Mouse (Mus musculus) kidney, embryonic 14.5 days (tissue): Measurements from ENCODE around the gene Rb1. TPM values are rescaled to one million over a fixed set of nuclear protein-coding genes. Genes with fewer than 3 reads are reported as not detected.
A peak's percentile ranks its signal among the peaks of the same experiment; 100 is the strongest.

Source experiments
- ATAC-seq: fragments of 200-750 bp; cut with Nextera tagmentation; 2 replicates; pipeline ENCODE4 v1.8.0; 2017; ENCODE audit warnings: moderate number of reproducible peaks, mild to moderate bottlenecking, moderate TSS enrichment, moderate library complexity; ENCODE audit not compliant: low FRiP score, low TSS enrichment
- H3K27ac ChIP-seq: fragments of 300-500 bp; sonication (generic); 2 replicates; pipeline ENCODE4 v1.5.1; 2014; ENCODE audit warnings: low read depth, mild to moderate bottlenecking, low read length, moderate library complexity, mixed read lengths
- H3K27me3 ChIP-seq: fragments of 300-500 bp; sonication (generic); 2 replicates; pipeline ENCODE4 v1.6.1; 2014; ENCODE audit warnings: mild to moderate bottlenecking, low read length; ENCODE audit not compliant: control insufficient read depth, insufficient read depth
- H3K36me3 ChIP-seq: fragments of 300-500 bp; sonication (generic); 2 replicates; pipeline ENCODE4 v1.6.1; 2014; ENCODE audit warnings: low read length, mixed read lengths; ENCODE audit not compliant: control insufficient read depth, insufficient read depth
- H3K4me1 ChIP-seq: fragments of 300-500 bp; sonication (generic); 2 replicates; pipeline ENCODE4 v1.6.1; 2014; ENCODE audit warnings: low read length, mixed read lengths; ENCODE audit not compliant: control insufficient read depth, insufficient read depth
- H3K4me2 ChIP-seq: fragments of 300-500 bp; sonication (generic); replicated peaks from 2 replicates; pipeline ENCODE4 v1.6.1; 2014; ENCODE audit warnings: low read depth, mild to moderate bottlenecking, low read length
- H3K4me3 ChIP-seq: fragments of 300-500 bp; sonication (generic); 2 replicates; pipeline ENCODE4 v1.5.1; 2014; ENCODE audit warnings: mild to moderate bottlenecking, low read length
- H3K9ac ChIP-seq: fragments of 300-500 bp; sonication (generic); 2 replicates; pipeline ENCODE4 v1.6.1; 2014; ENCODE audit warnings: low read depth, mild to moderate bottlenecking, low read length, moderate library complexity
- H3K9me3 ChIP-seq: fragments of 300-500 bp; sonication (generic); 2 replicates; pipeline ENCODE4 v1.6.1; 2016; ENCODE audit warnings: low read length; ENCODE audit not compliant: control insufficient read depth
- WGBS: fragments of 180-500 bp; shearing (Covaris S2); extraction: QIAGEN DNeasy Blood & Tissue Kit; methylation state at CpG from one replicate; pipeline ENCODE4 v1.1.7; 2014; 5-methylcytosine and 5-hydroxymethylcytosine counted together
- polyA plus RNA-seq: library from polyadenylated mRNA; unstranded; fragments of >200 nt; fragmentation: Nextera tagmentation; extraction: Ambion mirVana; gene quantifications from 2 replicates; pipeline ENCODE4 v1.2.1, GENCODE M21; 2014

Rb1 gene
- polyA plus RNA-seq, 1 experiment from 2014 or later: 29.9 TPM

GRCm38 (mm10) chr14:73266166-73266565, 59.5 kb downstream of the Rb1 start:
- no peak overlapping the region for H3K27ac ChIP-seq
- no peak overlapping the region for H3K4me3 ChIP-seq
- H3K36me3 ChIP-seq: no peaks in the 10 kb centered on the region; the same call in 1 of the 2 replicates
- H3K27me3 ChIP-seq: no peaks in the 10 kb centered on the region
- ATAC-seq: no peak
- 80% methylated on average over 3 of the region's 3 CpGs for WGBS
- no peak overlapping the region for H3K4me2 ChIP-seq
- H3K4me1 ChIP-seq: no peaks in the 10 kb centered on the region
- H3K9ac ChIP-seq: no peak overlapping the region
- H3K9me3 ChIP-seq: peaks cover 5% of the 10 kb centered on the region; the same call in 1 of the 2 replicates

- Histone ChIP-seq H3K27me3 (no peaks in the 10 kb centered on the region), H3K4me2 (no peak overlapping the region), H3K27ac (no peak overlapping the region), H3K9me3 (peaks cover 5% of the 10 kb centered on the region; the same call in 1 of the 2 replicates), H3K9ac (no peak overlapping the region), H3K36me3 (no peaks in the 10 kb centered on the region; the same call in 1 of the 2 replicates), H3K4me3 (no peak overlapping the region), H3K4me1 (no peaks in the 10 kb centered on the region)
- no peak for ATAC-seq
- WGBS: 88% methylated on average over 9 of the region's 9 CpGs
These were observed 63.4 kb downstream of the Rb1 start for GRCm38 (mm10) chr14:73262210-73262609.

- 62% methylated on average over 4 of the region's 4 CpGs for WGBS
- Histone ChIP-seq H3K27ac (no peak overlapping the region), H3K4me3 (no peak overlapping the region), H3K9ac (no peak overlapping the region), H3K4me2 (no peak overlapping the region), H3K36me3 (no peaks in the 10 kb centered on the region), H3K27me3 (no peaks in the 10 kb centered on the region), H3K4me1 (no peaks in the 10 kb centered on the region), H3K9me3 (no peaks in the 10 kb centered on the region)
- ATAC-seq: no peak
These were observed 67.4 kb downstream of the Rb1 start for GRCm38 (mm10) chr14:73258181-73258580.

GRCm38 (mm10) chr14:73257348-73257747, 68.3 kb downstream of the Rb1 start:
- 51% methylated on average over 7 of the region's 7 CpGs for WGBS
- Histone ChIP-seq H3K27ac (no peak overlapping the region), H3K36me3 (no peaks in the 10 kb centered on the region), H3K4me1 (no peaks in the 10 kb centered on the region), H3K9ac (no peak overlapping the region), H3K9me3 (no peaks in the 10 kb centered on the region), H3K4me2 (no peak overlapping the region), H3K4me3 (no peak overlapping the region), H3K27me3 (no peaks in the 10 kb centered on the region)
- ATAC-seq: no peak

GRCm38 (mm10) chr14:73255426-73255970, 70.1 kb downstream of the Rb1 start:
- Histone ChIP-seq H3K9me3 (no peaks in the 10 kb centered on the region), H3K36me3 (no peaks in the 10 kb centered on the region), H3K9ac (no peak overlapping the region), H3K4me2 (no peak overlapping the region), H3K4me1 (no peaks in the 10 kb centered on the region), H3K27ac (no peak overlapping the region), H3K4me3 (no peak overlapping the region), H3K27me3 (no peaks in the 10 kb centered on the region)
- no peak for ATAC-seq
- WGBS: 65% methylated on average over 3 of the region's 3 CpGs

GRCm38 (mm10) chr14:73254412-73254811, 71.2 kb downstream of the Rb1 start:
- Histone ChIP-seq H3K27me3 (no peaks in the 10 kb centered on the region), H3K27ac (peak overlapping the region; percentile 24; the same call in 1 of the 2 replicates), H3K4me1 (no peaks in the 10 kb centered on the region), H3K4me2 (no peak overlapping the region), H3K4me3 (no peak overlapping the region), H3K9ac (no peak overlapping the region), H3K36me3 (no peaks in the 10 kb centered on the region), H3K9me3 (no peaks in the 10 kb centered on the region)
- no peak; the same call in 1 of the 2 replicates for ATAC-seq
- 88% methylated on average over 4 of the region's 4 CpGs for WGBS

GRCm38 (mm10) chr14:73253453-73254251, 72.0 kb downstream of the Rb1 start:
- WGBS: 59% methylated on average over 6 of the region's 6 CpGs
- H3K4me2 ChIP-seq: no peak overlapping the region
- H3K27me3 ChIP-seq: no peaks in the 10 kb centered on the region
- H3K36me3 ChIP-seq: no peaks in the 10 kb centered on the region
- peak overlapping the region; percentile 80 for H3K27ac ChIP-seq
- no peaks in the 10 kb centered on the region for H3K9me3 ChIP-seq
- no peak overlapping the region for H3K9ac ChIP-seq
- no peaks in the 10 kb centered on the region for H3K4me1 ChIP-seq
- H3K4me3 ChIP-seq: no peak overlapping the region
- peak; percentile 91; the same call in 1 of the 2 replicates for ATAC-seq

- WGBS: 80% methylated on average over 2 of the region's 2 CpGs
- no peaks in the 10 kb centered on the region for H3K36me3 ChIP-seq
- H3K27ac ChIP-seq: peak overlapping the region; percentile 24
- no peak overlapping the region for H3K4me2 ChIP-seq
- no peaks in the 10 kb centered on the region for H3K4me1 ChIP-seq
- no peak overlapping the region for H3K9ac ChIP-seq
- ATAC-seq: no peak
- no peak overlapping the region for H3K4me3 ChIP-seq
- no peaks in the 10 kb centered on the region for H3K27me3 ChIP-seq
- no peaks in the 10 kb centered on the region for H3K9me3 ChIP-seq
These were observed 73.3 kb downstream of the Rb1 start for GRCm38 (mm10) chr14:73252276-73252675.

GRCm38 (mm10) chr14:73250056-73250455, 75.6 kb downstream of the Rb1 start:
- H3K27ac ChIP-seq: no peak overlapping the region
- no peak overlapping the region for H3K9ac ChIP-seq
- H3K27me3 ChIP-seq: no peaks in the 10 kb centered on the region
- WGBS: 99% methylated on average over 2 of the region's 2 CpGs
- no peaks in the 10 kb centered on the region for H3K36me3 ChIP-seq
- ATAC-seq: no peak
- H3K9me3 ChIP-seq: no peaks in the 10 kb centered on the region
- no peaks in the 10 kb centered on the region for H3K4me1 ChIP-seq
- no peak overlapping the region for H3K4me3 ChIP-seq
- no peak overlapping the region for H3K4me2 ChIP-seq
